Mouse (Mus musculus): Measurements from ENCODE around the gene Fgfr2. TPM values are rescaled to one million over a fixed set of nuclear protein-coding genes. Genes with fewer than 3 reads are reported as not detected.

The Fgfr2 gene
- polyA plus RNA-seq, 1 experiment from 2014 or later, result 93.6 TPM

DNA sequence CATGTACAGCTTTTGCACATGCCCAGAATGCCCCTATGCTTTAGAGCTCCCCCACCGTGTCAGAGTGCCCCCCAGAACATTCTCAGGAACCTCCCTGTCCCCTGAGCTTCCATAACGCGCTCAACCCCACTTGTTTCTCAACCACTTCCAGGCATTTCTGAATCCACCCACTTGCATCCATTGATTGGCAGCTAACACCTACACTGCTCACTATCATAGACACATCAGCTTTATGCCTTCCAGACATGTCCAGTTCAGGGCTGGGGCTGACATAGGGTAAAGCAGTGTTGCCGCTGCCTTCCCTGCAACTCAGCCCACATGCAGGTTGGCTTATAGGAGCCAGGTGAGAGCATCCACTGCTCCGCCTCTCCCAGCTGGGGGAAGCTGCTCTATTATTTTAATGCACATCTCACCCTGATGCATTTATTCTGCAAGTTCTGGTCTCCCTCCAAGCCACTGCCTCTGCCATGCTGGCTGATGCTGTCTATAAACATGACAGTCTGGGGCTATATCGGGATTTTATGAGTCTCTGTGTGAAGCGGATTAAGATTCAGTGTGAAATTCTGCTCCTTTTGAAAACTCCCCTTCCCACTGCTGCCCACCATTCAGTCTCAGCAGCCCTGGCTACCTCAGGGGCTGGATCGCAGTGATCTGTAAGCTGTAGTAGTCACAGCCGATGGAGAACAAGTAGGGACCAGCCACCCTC lies 914.1 kb downstream of the Fgfr2 start:
- Histone ChIP-seq H3K4me2 (ENCODE audit: low read depth, low read length, severe bottlenecking) (no peak overlapping the region), H3K4me1 (replicated peaks; ENCODE audit: control insufficient read depth, insufficient read depth, low read length) (no peaks in the 10 kb centered on the region), H3K9me3 (ENCODE audit: control insufficient read depth, low read length) (no peaks in the 10 kb centered on the region), H3K27me3 (ENCODE audit: control insufficient read depth, insufficient read depth, low read length) (no peaks in the 10 kb centered on the region), H3K27ac (ENCODE audit: low read depth, low read length) (no peak overlapping the region), H3K4me3 (ENCODE audit: low read depth, low read length) (no peak overlapping the region), H3K9ac (ENCODE audit: low read length) (no peak overlapping the region), H3K36me3 (ENCODE audit: control insufficient read depth, insufficient read depth, low read length) (no peaks in the 10 kb centered on the region)
- ATAC-seq (replicated peaks; ENCODE audit: low FRiP score) (no peak), DNase-seq (ENCODE audit: low spot score) (no peak)
- WGBS, result 82% methylated on average over 9 of the region's 9 CpGs

- 64% methylated on average over 1 of the region's 1 CpGs for WGBS
- no peak for DNase-seq (ENCODE audit: low spot score)
Observed at GRCm38 (mm10) chr7:132204073-132204612, 919.0 kb downstream of the Fgfr2 start.

GRCm38 (mm10) chr7:132199686-132200085 lies 923.5 kb downstream of the Fgfr2 start:
- H3K27ac ChIP-seq (ENCODE audit: low read depth, low read length), result no peak overlapping the region
- ATAC-seq (replicated peaks; ENCODE audit: low FRiP score), result no peak
- H3K27me3 ChIP-seq (ENCODE audit: control insufficient read depth, insufficient read depth, low read length), result no peaks in the 10 kb centered on the region
- no peaks in the 10 kb centered on the region for H3K36me3 ChIP-seq (ENCODE audit: control insufficient read depth, insufficient read depth, low read length)
- H3K4me3 ChIP-seq (ENCODE audit: low read depth, low read length), result no peak overlapping the region
- no peak overlapping the region for H3K9ac ChIP-seq (ENCODE audit: low read length)
- no peaks in the 10 kb centered on the region for H3K4me1 ChIP-seq (replicated peaks; ENCODE audit: control insufficient read depth, insufficient read depth, low read length)
- no peak overlapping the region for H3K4me2 ChIP-seq (ENCODE audit: low read depth, low read length, severe bottlenecking)
- no peak for DNase-seq (ENCODE audit: low spot score)
- H3K9me3 ChIP-seq (ENCODE audit: control insufficient read depth, low read length), result no peaks in the 10 kb centered on the region
- 36% methylated on average over 6 of the region's 6 CpGs for WGBS

More at GRCm38 (mm10) chr7:132204073-132204612, 919.0 kb downstream of the Fgfr2 start:
- no peak overlapping the region for H3K27ac ChIP-seq (ENCODE audit: low read depth, low read length)
- no peaks in the 10 kb centered on the region for H3K4me1 ChIP-seq (replicated peaks; ENCODE audit: control insufficient read depth, insufficient read depth, low read length)
- no peak overlapping the region for H3K4me2 ChIP-seq (ENCODE audit: low read depth, low read length, severe bottlenecking)
- H3K27me3 ChIP-seq (ENCODE audit: control insufficient read depth, insufficient read depth, low read length), result no peaks in the 10 kb centered on the region
- H3K9ac ChIP-seq (ENCODE audit: low read length), result no peak overlapping the region
- no peaks in the 10 kb centered on the region for H3K9me3 ChIP-seq (ENCODE audit: control insufficient read depth, low read length)
- ATAC-seq (replicated peaks; ENCODE audit: low FRiP score), result no peak
- no peak overlapping the region for H3K4me3 ChIP-seq (ENCODE audit: low read depth, low read length)
- no peaks in the 10 kb centered on the region for H3K36me3 ChIP-seq (ENCODE audit: control insufficient read depth, insufficient read depth, low read length)

DNA sequence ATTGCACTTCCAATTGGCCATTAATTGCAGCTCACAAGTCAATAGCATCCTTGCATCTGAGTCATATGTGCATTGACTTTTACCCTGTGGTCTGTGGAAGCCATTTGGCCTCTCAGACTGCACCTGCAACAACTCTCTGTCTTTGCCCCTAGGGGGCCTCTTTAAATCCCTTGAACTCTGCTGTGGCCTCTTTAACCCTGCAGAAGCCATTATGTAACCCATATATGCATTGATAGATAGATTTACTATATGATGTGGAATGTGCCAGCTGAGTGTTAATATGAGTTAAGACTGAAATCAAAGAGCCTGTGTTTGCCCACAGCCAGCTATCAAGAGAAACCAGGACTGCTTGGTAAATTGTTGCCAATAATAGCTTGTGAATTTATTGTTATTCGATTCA lies 924.3 kb downstream of the Fgfr2 start:
- WGBS, result 92% methylated on average over 1 of the region's 1 CpGs
- Histone ChIP-seq H3K4me1 (replicated peaks; ENCODE audit: control insufficient read depth, insufficient read depth, low read length) (no peaks in the 10 kb centered on the region), H3K4me3 (ENCODE audit: low read depth, low read length) (no peak overlapping the region), H3K9me3 (ENCODE audit: control insufficient read depth, low read length) (no peaks in the 10 kb centered on the region), H3K36me3 (ENCODE audit: control insufficient read depth, insufficient read depth, low read length) (no peaks in the 10 kb centered on the region), H3K4me2 (ENCODE audit: low read depth, low read length, severe bottlenecking) (no peak overlapping the region), H3K27me3 (ENCODE audit: control insufficient read depth, insufficient read depth, low read length) (no peaks in the 10 kb centered on the region), H3K27ac (ENCODE audit: low read depth, low read length) (no peak overlapping the region), H3K9ac (ENCODE audit: low read length) (no peak overlapping the region)
- ATAC-seq (replicated peaks; ENCODE audit: low FRiP score), result no peak
- DNase-seq (ENCODE audit: low spot score), result no peak

GRCm38 (mm10) chr7:132197817-132198475 lies 925.2 kb downstream of the Fgfr2 start:
- H3K9me3 ChIP-seq (ENCODE audit: control insufficient read depth, low read length), result no peaks in the 10 kb centered on the region
- WGBS, result 59% methylated on average over 7 of the region's 7 CpGs
- H3K27me3 ChIP-seq (ENCODE audit: control insufficient read depth, insufficient read depth, low read length), result no peaks in the 10 kb centered on the region
- DNase-seq (ENCODE audit: low spot score) (no peak), ATAC-seq (replicated peaks; ENCODE audit: low FRiP score) (no peak)
- no peak overlapping the region for H3K9ac ChIP-seq (ENCODE audit: low read length)
- no peak overlapping the region for H3K4me3 ChIP-seq (ENCODE audit: low read depth, low read length)
- no peak overlapping the region for H3K27ac ChIP-seq (ENCODE audit: low read depth, low read length)
- no peak overlapping the region for H3K4me2 ChIP-seq (ENCODE audit: low read depth, low read length, severe bottlenecking)
- H3K36me3 ChIP-seq (ENCODE audit: control insufficient read depth, insufficient read depth, low read length), result no peaks in the 10 kb centered on the region
- H3K4me1 ChIP-seq (replicated peaks; ENCODE audit: control insufficient read depth, insufficient read depth, low read length), result no peaks in the 10 kb centered on the region

DNA sequence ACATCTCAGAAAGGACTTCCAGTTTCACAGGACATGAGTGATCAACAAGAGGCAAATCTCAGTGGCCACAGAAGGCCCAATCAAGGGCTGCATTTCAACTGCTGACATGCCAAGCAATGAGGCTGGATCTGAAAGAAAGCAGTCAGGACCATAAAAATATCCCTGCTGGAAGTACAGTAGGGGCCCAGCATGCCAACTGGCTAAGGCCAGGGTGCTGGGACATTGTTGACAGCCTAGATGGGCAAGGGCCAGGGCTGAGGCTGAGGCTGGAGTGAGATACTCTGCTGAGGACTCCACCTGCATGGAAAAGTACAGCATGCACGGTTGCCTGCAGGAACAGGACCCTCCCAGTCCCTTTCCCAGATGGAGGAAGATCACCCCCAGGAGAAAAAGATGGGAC lies 926.6 kb downstream of the Fgfr2 start:
- 89% methylated on average over 1 of the region's 1 CpGs for WGBS
- DNase-seq (ENCODE audit: low spot score) (no peak), ATAC-seq (replicated peaks; ENCODE audit: low FRiP score) (no peak)
- Histone ChIP-seq H3K27ac (ENCODE audit: low read depth, low read length) (no peak overlapping the region), H3K4me3 (ENCODE audit: low read depth, low read length) (no peak overlapping the region), H3K9me3 (ENCODE audit: control insufficient read depth, low read length) (no peaks in the 10 kb centered on the region), H3K9ac (ENCODE audit: low read length) (no peak overlapping the region), H3K4me2 (ENCODE audit: low read depth, low read length, severe bottlenecking) (no peak overlapping the region), H3K27me3 (ENCODE audit: control insufficient read depth, insufficient read depth, low read length) (no peaks in the 10 kb centered on the region), H3K36me3 (ENCODE audit: control insufficient read depth, insufficient read depth, low read length) (no peaks in the 10 kb centered on the region), H3K4me1 (replicated peaks; ENCODE audit: control insufficient read depth, insufficient read depth, low read length) (no peaks in the 10 kb centered on the region)

- Histone ChIP-seq H3K27ac (ENCODE audit: low read depth, low read length) (no peak overlapping the region), H3K4me3 (ENCODE audit: low read depth, low read length) (no peak overlapping the region), H3K9ac (ENCODE audit: low read length) (no peak overlapping the region), H3K27me3 (ENCODE audit: control insufficient read depth, insufficient read depth, low read length) (no peaks in the 10 kb centered on the region), H3K36me3 (ENCODE audit: control insufficient read depth, insufficient read depth, low read length) (no peaks in the 10 kb centered on the region), H3K4me2 (ENCODE audit: low read depth, low read length, severe bottlenecking) (no peak overlapping the region), H3K9me3 (ENCODE audit: control insufficient read depth, low read length) (no peaks in the 10 kb centered on the region), H3K4me1 (replicated peaks; ENCODE audit: control insufficient read depth, insufficient read depth, low read length) (no peaks in the 10 kb centered on the region)
- ATAC-seq (replicated peaks; ENCODE audit: low FRiP score), result no peak
- no peak for DNase-seq (ENCODE audit: low spot score)
- 92% methylated on average over 2 of the region's 2 CpGs for WGBS
Observed at GRCm38 (mm10) chr7:132193606-132194005, 929.5 kb downstream of the Fgfr2 start.

DNA sequence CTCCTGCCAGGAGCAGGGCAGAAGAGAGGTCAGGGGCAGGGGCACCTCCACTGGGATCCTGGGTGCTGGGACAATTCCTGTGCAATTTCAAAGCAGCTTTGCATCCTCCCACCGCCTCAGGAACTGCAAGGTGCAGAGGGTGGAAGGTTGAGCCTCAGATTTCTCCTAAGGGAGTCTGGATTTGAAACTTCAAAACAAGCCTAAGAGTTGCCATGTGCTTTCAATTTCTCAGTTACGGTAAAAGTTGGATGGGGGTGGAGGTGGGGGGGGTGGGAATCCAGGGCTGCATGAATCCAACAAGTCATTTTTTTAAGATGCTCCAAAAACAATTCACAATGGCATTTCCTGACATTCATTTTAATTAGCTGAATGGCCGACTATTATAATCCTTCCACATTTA lies 935.7 kb downstream of the Fgfr2 start:
- H3K9ac ChIP-seq (ENCODE audit: low read length), result no peak overlapping the region
- no peaks in the 10 kb centered on the region for H3K27me3 ChIP-seq (ENCODE audit: control insufficient read depth, insufficient read depth, low read length)
- no peak overlapping the region for H3K4me2 ChIP-seq (ENCODE audit: low read depth, low read length, severe bottlenecking)
- no peaks in the 10 kb centered on the region for H3K9me3 ChIP-seq (ENCODE audit: control insufficient read depth, low read length)
- H3K27ac ChIP-seq (ENCODE audit: low read depth, low read length), result no peak overlapping the region
- no peak overlapping the region for H3K4me3 ChIP-seq (ENCODE audit: low read depth, low read length)
- 65% methylated on average over 3 of the region's 3 CpGs for WGBS
- H3K36me3 ChIP-seq (ENCODE audit: control insufficient read depth, insufficient read depth, low read length), result no peaks in the 10 kb centered on the region
- DNase-seq (ENCODE audit: low spot score) (no peak), ATAC-seq (replicated peaks; ENCODE audit: low FRiP score) (no peak)
- H3K4me1 ChIP-seq (replicated peaks; ENCODE audit: control insufficient read depth, insufficient read depth, low read length), result no peaks in the 10 kb centered on the region
